Mouse (Mus musculus) 3134 (cell line): Measurements from ENCODE around the gene Ugt1a10.

Experiments used
- DNase-seq: peaks from one replicate; pipeline ENCODE4 v3.0.0-alpha.2; 2011; ENCODE audit warnings: low spot score; ENCODE audit not compliant: insufficient read length; ENCODE audit errors: extremely low read depth

Ugt1a10 gene

GRCm38 (mm10) chr1:88227482-88227881 lies 172.3 kb downstream of the Ugt1a10 start:
- DNase-seq = no peak

- no peak for DNase-seq
Measured at GRCm38 (mm10) chr1:88228121-88228520, 172.9 kb downstream of the Ugt1a10 start.

- no peak for DNase-seq
Measured at GRCm38 (mm10) chr1:88229566-88229965, 174.4 kb downstream of the Ugt1a10 start.

DNA sequence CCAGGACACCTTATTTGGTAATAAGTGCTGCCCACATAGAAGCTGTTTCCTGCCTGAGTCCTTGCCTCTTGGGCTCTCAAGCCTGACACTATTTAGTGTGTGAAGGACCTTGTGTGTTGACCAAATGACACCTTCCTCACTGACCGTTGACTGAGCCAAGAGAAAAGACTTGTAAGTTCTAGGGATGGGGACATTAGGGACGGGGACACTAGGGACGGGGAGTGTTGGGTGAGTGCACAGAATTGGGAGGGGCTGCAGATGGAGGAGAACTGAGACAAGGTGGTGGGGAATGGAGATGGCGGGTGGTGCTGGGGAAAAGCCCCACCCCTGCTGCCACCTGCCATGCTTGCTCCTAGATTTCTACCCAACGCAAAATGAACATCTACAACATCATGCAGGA lies 174.8 kb downstream of the Ugt1a10 start:
- no peak for DNase-seq

- DNase-seq = no peak
Measured at GRCm38 (mm10) chr1:88230421-88230820, 175.2 kb downstream of the Ugt1a10 start.

GRCm38 (mm10) chr1:88230981-88231802 lies 176.0 kb downstream of the Ugt1a10 start:
- no peak for DNase-seq

- DNase-seq = no peak
Measured at GRCm38 (mm10) chr1:88231803-88232499, 176.8 kb downstream of the Ugt1a10 start.

GRCm38 (mm10) chr1:88232664-88233380 lies 177.6 kb downstream of the Ugt1a10 start:
- no peak for DNase-seq

DNA sequence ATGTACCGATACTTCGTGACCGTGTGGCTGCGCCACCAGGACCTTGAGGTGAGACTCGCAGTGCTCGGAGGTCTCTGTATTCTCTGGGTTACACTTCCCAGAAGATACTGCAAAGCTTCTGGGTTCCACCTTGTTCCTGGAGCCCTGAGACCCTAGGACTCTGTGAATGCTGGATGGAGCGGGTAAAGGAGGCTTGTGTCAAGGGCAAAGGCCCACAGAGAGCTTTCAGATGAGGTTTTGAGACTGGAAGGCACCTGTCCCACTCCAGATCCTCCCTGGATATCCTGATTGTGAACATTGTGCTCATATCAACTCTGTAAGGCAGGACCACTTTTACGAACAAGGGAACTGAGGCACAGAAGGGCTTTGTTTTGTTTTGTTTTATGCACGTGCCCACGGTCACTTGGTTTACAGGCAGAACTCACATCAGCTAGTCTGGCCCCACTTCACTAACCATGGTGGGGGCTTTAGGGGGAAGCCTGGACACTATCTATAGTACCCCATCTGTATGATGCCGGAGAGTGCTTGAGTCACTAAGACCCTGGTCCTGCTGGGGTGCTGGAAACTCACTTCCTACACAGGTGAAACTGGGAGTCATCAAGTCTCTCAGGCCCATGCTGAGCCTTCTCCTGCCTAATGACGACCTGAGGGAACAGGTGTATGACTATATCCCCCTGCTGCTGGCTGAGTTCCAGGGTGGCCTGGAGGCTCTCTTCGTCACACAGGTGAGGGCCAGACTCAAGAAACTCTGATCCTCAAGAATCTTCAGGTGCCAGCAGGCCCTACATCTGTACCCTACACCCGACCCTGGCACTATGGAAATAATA lies 178.4 kb downstream of the Ugt1a10 start:
- no peak for DNase-seq

DNA sequence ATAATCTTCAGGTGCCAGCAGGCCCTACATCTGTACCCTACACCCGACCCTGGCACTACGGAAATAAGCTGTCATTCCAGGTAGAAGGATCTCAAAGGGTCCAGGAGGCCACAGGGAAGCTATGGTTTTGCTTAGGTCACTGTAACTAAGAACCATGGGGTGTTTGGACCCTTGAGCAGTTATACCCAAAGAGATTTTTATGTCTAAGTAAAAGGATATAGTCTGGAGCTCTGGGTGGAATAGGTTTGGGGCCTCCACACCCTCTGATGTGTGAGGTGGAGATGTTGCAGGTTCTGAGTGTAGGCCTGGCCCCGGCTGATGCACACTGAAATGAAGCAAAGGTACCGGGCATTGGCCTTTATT lies 179.0 kb downstream of the Ugt1a10 start:
- no peak for DNase-seq

GRCm38 (mm10) chr1:88234646-88235045 lies 179.5 kb downstream of the Ugt1a10 start:
- no peak for DNase-seq

DNA sequence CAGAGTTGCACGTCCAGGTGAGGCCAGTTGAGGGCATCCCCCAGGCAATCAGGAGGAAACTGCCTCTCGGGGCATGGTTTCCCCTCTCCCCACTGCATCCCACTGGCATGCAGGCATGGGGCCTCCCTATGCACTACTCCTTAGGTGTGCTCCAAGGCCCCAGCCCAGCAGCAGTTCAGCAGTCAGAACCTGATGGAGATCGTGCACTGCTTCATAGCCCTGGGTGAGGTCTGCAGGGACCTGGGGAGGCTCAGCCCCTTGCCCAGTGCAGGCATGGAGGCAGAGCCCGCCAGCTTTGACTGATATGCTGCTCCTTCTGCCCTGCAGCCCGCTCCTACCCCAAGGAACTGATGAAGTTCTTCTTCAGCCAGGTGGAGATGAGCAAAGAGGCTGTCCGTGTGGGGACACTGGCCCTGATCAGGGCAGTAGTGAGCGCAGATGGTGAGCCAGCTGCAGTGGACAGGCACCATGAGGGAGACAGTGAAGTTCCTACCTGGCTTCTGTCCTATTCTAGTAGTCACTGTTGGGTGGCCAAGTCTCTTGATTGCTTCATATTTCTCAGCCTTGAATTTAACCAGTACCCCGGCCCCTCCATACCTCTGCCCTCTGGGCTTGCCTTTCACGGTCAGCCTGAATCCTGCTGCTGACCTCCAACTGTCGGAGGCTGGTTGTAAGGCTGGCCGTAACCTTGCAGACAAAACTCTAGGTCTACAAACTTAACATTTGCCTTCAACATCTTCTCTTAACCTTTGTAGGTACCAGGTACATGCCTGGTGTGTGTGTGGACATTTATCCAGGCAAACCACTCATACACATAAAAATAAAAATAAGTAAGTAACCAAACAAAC lies 180.1 kb downstream of the Ugt1a10 start:
- no peak for DNase-seq

DNA sequence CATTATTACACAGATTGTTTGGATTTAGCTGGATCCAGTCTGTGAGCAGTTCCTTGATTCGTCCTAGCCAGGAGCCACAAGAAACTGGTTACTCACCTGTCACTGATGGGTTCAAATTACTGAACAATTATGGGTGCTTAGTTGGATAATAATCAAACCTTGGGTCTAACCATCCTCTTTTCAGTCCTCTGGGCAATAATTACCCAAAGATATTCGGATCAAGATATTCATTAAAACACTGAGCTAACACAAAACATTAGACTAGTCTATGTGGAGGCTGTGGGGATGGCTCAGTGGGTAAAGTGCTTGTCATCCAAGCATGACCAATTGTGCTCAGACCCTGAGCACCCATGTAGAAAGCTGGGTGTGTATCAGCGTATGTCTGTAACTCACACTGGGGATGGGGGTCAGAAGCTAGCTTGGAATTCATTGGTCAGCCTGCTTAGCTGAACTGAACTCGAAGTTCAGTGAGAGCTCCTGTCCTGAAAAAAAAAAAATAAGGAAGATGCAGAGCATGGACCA lies 180.8 kb downstream of the Ugt1a10 start:
- no peak for DNase-seq

- DNase-seq = no peak
Measured at GRCm38 (mm10) chr1:88237311-88237710, 182.1 kb downstream of the Ugt1a10 start.

- no peak for DNase-seq
Measured at GRCm38 (mm10) chr1:88238771-88239170, 183.6 kb downstream of the Ugt1a10 start.

GRCm38 (mm10) chr1:88240072-88240471 lies 184.9 kb downstream of the Ugt1a10 start:
- no peak for DNase-seq

DNA sequence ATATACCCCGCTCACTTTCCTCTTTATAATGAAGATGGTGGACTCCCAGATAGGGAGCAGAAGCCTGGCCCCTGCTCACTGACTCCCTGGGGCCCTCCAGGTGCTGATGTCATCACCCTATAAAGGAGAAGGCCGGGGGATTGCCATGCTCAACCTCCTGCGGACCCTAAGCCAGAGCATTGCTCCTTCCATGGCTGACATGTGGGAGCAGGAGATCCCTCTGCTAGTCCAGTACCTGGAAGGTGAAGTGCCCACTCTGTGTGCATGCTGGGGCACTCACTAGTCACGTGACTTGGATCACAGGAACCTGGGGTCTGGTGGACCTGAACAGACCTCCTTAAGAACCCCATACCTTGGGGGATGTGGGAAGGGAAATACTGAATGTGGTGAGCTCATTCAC lies 185.4 kb downstream of the Ugt1a10 start:
- DNase-seq = no peak

GRCm38 (mm10) chr1:88243861-88244260 lies 188.7 kb downstream of the Ugt1a10 start:
- no peak for DNase-seq

GRCm38 (mm10) chr1:88245881-88246280 lies 190.7 kb downstream of the Ugt1a10 start:
- no peak for DNase-seq

- no peak for DNase-seq
Measured at GRCm38 (mm10) chr1:88246386-88246785, 191.2 kb downstream of the Ugt1a10 start.
